Mouse (Mus musculus): Measurements from ENCODE around the gene Cd86. TPM values are rescaled to one million over a fixed set of nuclear protein-coding genes. Genes with fewer than 3 reads are reported as not detected.

The Cd86 gene
- polyA plus RNA-seq, 1 experiment from 2014 or later: 1.2 TPM

DNA sequence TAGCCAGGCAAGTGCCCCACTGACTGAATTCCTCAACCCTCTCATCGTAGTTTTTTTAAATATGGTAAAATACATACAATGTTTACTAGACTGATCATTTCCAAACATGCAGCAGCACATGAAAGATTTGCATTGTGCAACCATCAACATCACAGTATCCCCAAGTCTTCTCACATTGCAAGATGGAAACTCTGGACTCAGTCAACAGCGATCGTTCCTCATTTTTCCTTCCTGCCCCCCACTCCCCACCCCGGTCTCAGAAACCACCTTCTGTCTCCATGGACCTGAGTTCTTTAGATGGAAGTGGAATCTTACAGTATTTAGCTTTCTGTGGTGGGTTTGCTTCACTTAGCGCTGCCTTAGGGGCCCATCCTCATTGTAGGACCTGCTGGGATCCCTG lies 34.3 kb downstream of the Cd86 start:
- no peaks in the 10 kb centered on the region for H3K36me3 ChIP-seq
- no peak overlapping the region for H3K27ac ChIP-seq
- ATAC-seq (ENCODE audit: low FRiP score, low read depth): no peak
- H3K9ac ChIP-seq: no peak overlapping the region
- no peak overlapping the region for H3K4me3 ChIP-seq
- H3K27me3 ChIP-seq (replicated peaks): no peaks in the 10 kb centered on the region
- H3K9me3 ChIP-seq: no peaks in the 10 kb centered on the region
- 94% methylated on average over 5 of the region's 5 CpGs for WGBS
- H3K4me1 ChIP-seq: no peaks in the 10 kb centered on the region
- no peak overlapping the region for H3K4me2 ChIP-seq (replicated peaks)

DNA sequence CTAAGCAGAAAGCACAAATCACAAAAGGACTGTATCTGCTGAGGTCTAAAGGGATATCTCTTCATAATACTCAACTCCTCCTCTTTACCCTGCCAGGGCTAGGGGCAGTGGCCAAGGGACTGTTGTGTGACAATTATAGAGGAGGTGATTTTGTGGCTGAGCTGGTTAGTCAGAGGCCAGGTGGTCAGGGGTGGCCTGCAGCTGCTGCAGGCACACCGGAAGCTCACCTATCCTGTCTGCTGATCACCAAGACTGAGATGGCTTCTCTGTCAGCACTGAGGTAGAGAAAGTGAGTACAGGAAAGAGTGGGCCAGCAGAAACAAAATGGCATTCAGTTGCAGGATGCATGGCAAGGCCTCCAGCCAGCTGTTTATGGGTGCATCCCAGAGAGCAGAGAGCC lies 38.1 kb downstream of the Cd86 start:
- H3K4me1 ChIP-seq: no peaks in the 10 kb centered on the region
- no peaks in the 10 kb centered on the region for H3K36me3 ChIP-seq
- WGBS: 100% methylated on average over 1 of the region's 1 CpGs
- H3K27me3 ChIP-seq (replicated peaks): no peaks in the 10 kb centered on the region
- no peak overlapping the region for H3K9ac ChIP-seq
- ATAC-seq (ENCODE audit: low FRiP score, low read depth): no peak
- no peaks in the 10 kb centered on the region for H3K9me3 ChIP-seq
- no peak overlapping the region for H3K4me3 ChIP-seq
- H3K27ac ChIP-seq: no peak overlapping the region
- no peak overlapping the region for H3K4me2 ChIP-seq (replicated peaks)

DNA sequence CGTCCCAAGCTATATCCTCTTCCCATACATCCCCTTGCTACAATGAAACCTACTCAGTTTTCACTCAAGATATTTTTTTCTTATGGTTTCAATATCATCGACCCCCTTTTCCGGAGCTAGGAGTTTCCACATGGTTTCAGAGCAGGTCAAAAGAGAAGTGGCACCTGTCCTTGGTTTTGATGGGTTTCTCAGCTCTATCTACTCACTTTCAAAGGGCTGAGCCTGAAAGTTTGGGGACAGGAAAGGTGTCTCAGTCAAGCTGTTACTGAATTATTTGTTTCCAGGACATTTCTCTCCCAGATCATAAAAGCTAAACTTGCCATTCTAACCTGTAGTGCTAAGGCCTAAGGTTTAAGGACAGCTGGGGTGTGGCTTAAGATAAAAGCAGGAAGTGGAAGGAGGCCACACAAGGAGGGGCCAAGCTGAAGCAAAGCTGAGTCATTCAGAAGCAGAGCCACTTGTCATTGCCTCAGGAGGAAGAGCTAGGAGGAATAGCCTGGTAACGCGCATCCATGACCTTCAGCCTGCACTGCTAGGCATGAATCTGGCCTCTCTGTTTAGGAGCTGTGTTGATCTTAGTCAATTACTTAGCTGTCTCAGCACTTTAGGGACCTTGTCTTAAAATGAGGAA lies 39.2 kb downstream of the Cd86 start:
- no peak overlapping the region for H3K4me2 ChIP-seq (replicated peaks)
- no peaks in the 10 kb centered on the region for H3K9me3 ChIP-seq
- H3K36me3 ChIP-seq: no peaks in the 10 kb centered on the region
- ATAC-seq (ENCODE audit: low FRiP score, low read depth): no peak
- H3K4me3 ChIP-seq: no peak overlapping the region
- H3K4me1 ChIP-seq: no peaks in the 10 kb centered on the region
- WGBS: 93% methylated on average over 5 of the region's 5 CpGs
- H3K27ac ChIP-seq: no peak overlapping the region
- no peak overlapping the region for H3K9ac ChIP-seq
- no peaks in the 10 kb centered on the region for H3K27me3 ChIP-seq (replicated peaks)

DNA sequence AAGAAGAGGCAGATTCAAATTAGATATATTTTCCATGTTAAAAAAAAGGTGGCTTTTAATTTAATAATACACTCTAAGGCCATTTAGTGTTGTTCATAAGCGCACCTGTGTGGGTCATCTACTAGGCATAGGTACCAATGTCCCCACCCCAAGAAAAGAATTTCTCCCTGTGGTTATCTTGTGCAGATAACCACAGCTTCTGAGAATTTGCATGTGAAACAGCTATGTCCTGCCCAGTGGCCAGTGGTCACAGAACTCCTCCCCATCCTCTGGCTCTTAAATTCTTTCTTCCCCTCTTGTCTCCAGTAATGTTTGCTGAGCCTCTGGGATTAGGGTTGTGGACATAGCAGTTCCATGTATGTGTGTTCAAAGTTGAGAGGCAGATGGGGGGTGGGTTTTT lies 40.0 kb downstream of the Cd86 start:
- Histone ChIP-seq H3K27me3 (replicated peaks) (no peaks in the 10 kb centered on the region), H3K9ac (no peak overlapping the region), H3K4me1 (no peaks in the 10 kb centered on the region), H3K36me3 (no peaks in the 10 kb centered on the region), H3K4me3 (no peak overlapping the region), H3K27ac (no peak overlapping the region), H3K4me2 (replicated peaks) (no peak overlapping the region), H3K9me3 (no peaks in the 10 kb centered on the region)
- WGBS: 93% methylated on average over 1 of the region's 1 CpGs
- no peak for ATAC-seq (ENCODE audit: low FRiP score, low read depth)

DNA sequence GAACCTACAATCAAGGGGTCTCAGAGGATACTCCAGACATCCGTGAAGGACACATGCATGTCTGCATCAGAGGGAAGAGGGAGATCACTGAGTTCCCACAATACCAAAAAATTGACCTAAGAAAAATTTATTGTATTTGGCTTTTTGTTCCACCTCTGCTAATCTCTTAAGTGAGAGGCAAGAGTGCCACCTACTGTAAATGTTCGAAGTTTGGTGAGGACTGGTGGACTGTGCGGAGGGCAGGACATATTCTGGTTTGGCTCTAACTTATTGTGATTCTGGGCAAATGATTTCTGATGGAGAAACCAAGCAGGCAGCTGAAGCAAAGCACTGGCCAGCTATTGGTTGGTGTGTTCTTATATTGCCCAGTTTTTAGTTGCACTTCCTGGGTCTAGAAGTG lies 43.6 kb downstream of the Cd86 start:
- Histone ChIP-seq H3K4me3 (no peak overlapping the region), H3K9ac (no peak overlapping the region), H3K27me3 (replicated peaks) (no peaks in the 10 kb centered on the region), H3K4me2 (replicated peaks) (no peak overlapping the region), H3K9me3 (no peaks in the 10 kb centered on the region), H3K27ac (no peak overlapping the region), H3K36me3 (no peaks in the 10 kb centered on the region), H3K4me1 (no peaks in the 10 kb centered on the region)
- ATAC-seq (ENCODE audit: low FRiP score, low read depth): no peak
- WGBS: 87% methylated on average over 3 of the region's 3 CpGs

DNA sequence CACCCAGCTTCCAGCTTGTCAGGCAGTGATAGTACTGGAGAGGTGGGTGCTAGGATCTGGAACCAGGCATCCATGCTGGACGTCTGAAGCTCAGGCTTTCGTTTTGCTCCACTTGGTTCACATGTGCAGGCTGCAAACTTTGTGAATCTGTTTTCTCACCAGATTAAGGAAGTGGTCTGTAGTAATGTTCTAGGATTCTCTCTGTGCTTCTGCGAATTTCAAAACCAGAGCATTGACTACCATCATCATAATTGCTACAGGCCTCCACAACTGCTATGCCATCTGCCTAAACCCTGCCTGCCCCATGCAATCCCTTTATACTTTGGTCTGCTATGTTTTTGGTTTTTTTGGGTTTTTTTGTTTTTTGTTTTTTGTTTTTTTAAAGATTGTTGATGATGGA lies 44.8 kb downstream of the Cd86 start:
- H3K4me3 ChIP-seq: no peak overlapping the region
- no peaks in the 10 kb centered on the region for H3K36me3 ChIP-seq
- ATAC-seq (ENCODE audit: low FRiP score, low read depth): no peak
- no peak overlapping the region for H3K4me2 ChIP-seq (replicated peaks)
- WGBS: 84% methylated on average over 3 of the region's 3 CpGs
- H3K27me3 ChIP-seq (replicated peaks): no peaks in the 10 kb centered on the region
- no peak overlapping the region for H3K9ac ChIP-seq
- H3K27ac ChIP-seq: no peak overlapping the region
- H3K9me3 ChIP-seq: no peaks in the 10 kb centered on the region
- H3K4me1 ChIP-seq: no peaks in the 10 kb centered on the region

DNA sequence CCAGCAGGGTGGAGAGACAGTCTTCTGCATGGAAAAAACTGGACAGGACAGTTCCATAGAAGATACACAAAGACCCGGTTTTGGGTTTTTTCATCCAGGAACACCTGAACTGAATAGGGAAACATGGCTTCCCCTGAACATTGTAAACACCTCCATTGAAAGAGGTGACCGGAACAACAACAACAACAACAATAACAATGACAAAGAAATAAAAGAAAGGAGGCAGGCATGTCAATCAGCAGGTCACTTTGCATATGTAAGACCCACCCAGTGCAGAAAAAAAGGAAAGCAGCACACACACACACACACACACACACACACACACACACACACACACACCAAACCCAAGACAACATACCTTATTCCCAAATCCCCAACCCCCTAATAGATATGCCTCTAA lies 52.2 kb downstream of the Cd86 start:
- Histone ChIP-seq H3K4me3 (no peak overlapping the region), H3K36me3 (no peaks in the 10 kb centered on the region), H3K4me2 (replicated peaks) (no peak overlapping the region), H3K4me1 (no peaks in the 10 kb centered on the region), H3K9ac (no peak overlapping the region), H3K9me3 (no peaks in the 10 kb centered on the region), H3K27ac (no peak overlapping the region), H3K27me3 (replicated peaks) (no peaks in the 10 kb centered on the region)
- ATAC-seq (ENCODE audit: low FRiP score, low read depth): no peak
- WGBS: 76% methylated on average over 2 of the region's 2 CpGs

DNA sequence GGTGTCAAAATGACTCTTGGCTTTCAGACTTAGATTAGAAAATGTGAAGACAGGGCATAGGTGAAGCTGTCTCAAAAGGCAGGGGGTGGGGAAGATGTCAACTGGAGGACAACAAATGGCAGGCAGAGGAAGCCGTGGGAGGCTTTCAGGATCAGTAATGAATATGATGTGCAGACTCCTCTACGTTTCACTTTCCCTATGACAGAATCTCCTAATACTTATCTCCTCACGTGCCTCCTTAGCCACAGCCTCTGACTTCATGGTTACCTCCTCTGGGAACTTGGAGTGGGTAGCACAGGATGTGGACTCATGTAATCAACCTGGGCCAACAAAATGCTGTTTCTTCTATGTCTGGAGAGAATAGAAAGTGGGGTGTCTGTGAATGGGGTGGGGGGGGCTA lies 63.2 kb downstream of the Cd86 start:
- no peaks in the 10 kb centered on the region for H3K4me1 ChIP-seq
- no peak for ATAC-seq (ENCODE audit: low FRiP score, low read depth)
- no peaks in the 10 kb centered on the region for H3K9me3 ChIP-seq
- H3K4me2 ChIP-seq (replicated peaks): no peak overlapping the region
- H3K27me3 ChIP-seq (replicated peaks): no peaks in the 10 kb centered on the region
- WGBS: 81% methylated on average over 3 of the region's 3 CpGs
- H3K27ac ChIP-seq: no peak overlapping the region
- no peak overlapping the region for H3K9ac ChIP-seq
- H3K36me3 ChIP-seq: no peaks in the 10 kb centered on the region
- H3K4me3 ChIP-seq: no peak overlapping the region

DNA sequence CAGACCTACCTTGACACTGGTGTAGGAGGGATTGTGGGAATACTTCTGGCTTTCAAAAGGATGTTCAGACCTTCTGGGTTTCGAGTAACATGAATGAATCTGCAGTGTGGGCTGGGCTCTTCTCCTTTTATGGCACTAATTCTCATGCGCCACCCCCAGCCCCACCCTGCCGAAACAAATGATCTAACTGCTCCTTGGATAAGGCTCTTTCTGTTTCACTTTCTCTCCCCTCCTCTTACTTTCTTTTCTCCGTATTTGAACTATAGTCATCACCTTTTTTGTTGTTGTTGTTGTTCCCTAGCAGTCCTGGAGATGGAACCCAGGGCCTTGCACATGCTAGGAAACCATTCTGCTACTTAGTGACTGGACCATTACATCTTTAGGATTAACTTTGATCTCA lies 67.6 kb downstream of the Cd86 start:
- Histone ChIP-seq H3K27ac (no peak overlapping the region), H3K4me2 (replicated peaks) (no peak overlapping the region), H3K36me3 (no peaks in the 10 kb centered on the region), H3K9me3 (no peaks in the 10 kb centered on the region), H3K9ac (no peak overlapping the region), H3K4me3 (no peak overlapping the region), H3K4me1 (no peaks in the 10 kb centered on the region), H3K27me3 (replicated peaks) (no peaks in the 10 kb centered on the region)
- WGBS: 70% methylated on average over 4 of the region's 4 CpGs
- no peak for ATAC-seq (ENCODE audit: low FRiP score, low read depth)

DNA sequence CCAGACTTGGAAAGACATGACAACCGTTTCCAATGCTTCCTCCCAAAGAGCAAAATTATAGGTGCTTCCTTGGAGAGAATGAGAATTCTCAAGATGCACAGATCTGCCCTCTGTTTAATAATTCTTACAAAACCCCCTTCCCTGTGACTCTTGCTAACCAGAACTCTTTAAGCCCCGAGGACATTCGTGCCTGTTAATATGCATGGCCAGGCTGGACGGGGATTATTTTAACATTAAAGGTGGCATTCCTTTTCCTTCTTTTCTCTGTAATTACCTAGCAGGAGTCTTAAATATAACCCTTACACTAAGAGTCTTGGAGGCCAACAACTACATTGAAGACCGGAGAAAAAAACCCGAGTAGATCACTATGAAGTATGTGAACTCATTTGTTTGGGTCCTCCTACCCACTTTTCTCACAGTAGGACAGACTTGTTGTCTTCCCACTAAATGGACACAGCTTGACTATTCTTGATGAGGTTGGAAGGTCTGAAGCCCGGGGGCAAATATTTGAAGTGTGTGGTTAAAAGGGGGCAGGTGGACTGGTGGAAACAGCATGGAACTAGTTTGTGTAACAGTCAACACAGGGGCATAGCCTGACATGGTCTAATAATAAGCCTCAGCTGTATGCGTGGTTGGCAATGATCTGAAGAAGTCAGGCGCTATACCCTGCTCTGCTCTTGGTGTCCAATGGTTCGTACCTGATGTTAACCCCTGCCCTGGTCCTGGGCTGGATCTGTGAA lies 69.0 kb downstream of the Cd86 start:
- 89% methylated on average over 10 of the region's 10 CpGs for WGBS
- no peak overlapping the region for H3K4me3 ChIP-seq
- H3K4me1 ChIP-seq: no peaks in the 10 kb centered on the region
- H3K27ac ChIP-seq: no peak overlapping the region
- H3K36me3 ChIP-seq: no peaks in the 10 kb centered on the region
- no peak overlapping the region for H3K4me2 ChIP-seq (replicated peaks)
- H3K9me3 ChIP-seq: no peaks in the 10 kb centered on the region
- no peak overlapping the region for H3K9ac ChIP-seq
- H3K27me3 ChIP-seq (replicated peaks): no peaks in the 10 kb centered on the region
- no peak for ATAC-seq (ENCODE audit: low FRiP score, low read depth)

DNA sequence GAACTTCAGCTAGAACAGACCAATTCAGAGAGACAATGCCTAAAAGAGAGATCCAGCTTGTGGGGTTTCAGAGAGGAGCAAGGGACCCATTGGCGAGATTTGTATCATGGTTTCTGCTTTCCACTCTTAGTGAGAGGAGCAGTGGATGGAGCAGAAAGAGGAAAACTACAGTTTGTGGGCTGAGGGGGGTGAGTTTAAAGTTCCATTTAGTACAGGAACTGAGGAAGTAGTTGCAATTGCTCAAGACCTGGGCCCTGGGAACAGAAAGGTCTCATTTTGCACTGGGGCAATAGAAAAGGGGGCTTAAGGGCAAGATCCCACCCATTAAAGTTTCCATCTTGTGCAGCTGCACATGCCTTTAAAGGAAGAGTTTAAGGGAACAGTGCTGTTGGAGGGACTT lies 76.0 kb downstream of the Cd86 start:
- no peak for ATAC-seq (ENCODE audit: low FRiP score, low read depth)
- Histone ChIP-seq H3K4me1 (no peaks in the 10 kb centered on the region), H3K9ac (no peak overlapping the region), H3K4me2 (replicated peaks) (no peak overlapping the region), H3K4me3 (no peak overlapping the region), H3K27me3 (replicated peaks) (no peaks in the 10 kb centered on the region), H3K9me3 (no peaks in the 10 kb centered on the region), H3K27ac (no peak overlapping the region), H3K36me3 (no peaks in the 10 kb centered on the region)
- 84% methylated on average over 1 of the region's 1 CpGs for WGBS

DNA sequence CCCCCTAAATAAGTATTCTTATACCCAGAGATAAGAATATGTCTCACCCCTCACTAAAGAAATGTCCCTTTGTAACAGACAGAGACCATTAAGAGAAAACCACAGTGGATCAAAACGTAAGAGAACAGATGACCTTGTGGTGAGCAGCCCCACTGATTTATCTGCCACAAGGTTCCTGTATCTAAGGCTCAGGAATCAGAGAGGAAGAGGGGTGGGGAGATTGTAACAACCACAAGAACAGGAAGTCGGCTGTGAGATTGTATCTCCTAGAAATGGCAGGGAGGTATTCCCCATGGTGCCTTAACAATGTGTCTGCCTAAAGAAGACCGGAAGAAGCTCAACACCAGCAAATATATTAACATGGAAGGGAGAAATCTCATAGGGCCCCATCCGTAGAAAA lies 77.9 kb downstream of the Cd86 start:
- Histone ChIP-seq H3K27me3 (replicated peaks) (no peaks in the 10 kb centered on the region), H3K27ac (no peak overlapping the region), H3K9me3 (no peaks in the 10 kb centered on the region), H3K4me3 (no peak overlapping the region), H3K4me1 (no peaks in the 10 kb centered on the region), H3K4me2 (replicated peaks) (no peak overlapping the region), H3K9ac (no peak overlapping the region), H3K36me3 (no peaks in the 10 kb centered on the region)
- ATAC-seq (ENCODE audit: low FRiP score, low read depth): no peak
- 71% methylated on average over 4 of the region's 4 CpGs for WGBS

DNA sequence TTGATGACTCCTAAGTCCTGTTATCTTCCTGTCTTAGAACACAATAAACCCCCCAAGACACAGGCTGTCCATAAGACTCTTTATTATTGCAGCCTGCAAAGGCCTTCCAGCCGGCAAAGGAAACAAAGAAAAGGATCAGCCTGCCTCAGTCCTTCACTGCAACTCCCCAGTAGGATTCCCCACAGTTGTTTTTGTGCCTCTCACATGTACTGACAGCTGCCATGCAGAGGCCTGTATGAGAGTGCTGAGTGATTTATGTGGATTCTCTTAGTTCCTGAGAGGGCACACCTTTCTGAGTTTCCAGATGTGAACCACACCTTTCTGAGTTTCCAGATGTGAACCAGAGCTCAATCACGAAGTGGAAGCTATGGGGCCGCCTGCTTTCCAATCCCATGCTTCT lies 83.8 kb downstream of the Cd86 start:
- no peak overlapping the region for H3K4me2 ChIP-seq (replicated peaks)
- no peaks in the 10 kb centered on the region for H3K27me3 ChIP-seq (replicated peaks)
- H3K9me3 ChIP-seq: no peaks in the 10 kb centered on the region
- no peak overlapping the region for H3K27ac ChIP-seq
- no peak overlapping the region for H3K9ac ChIP-seq
- H3K4me3 ChIP-seq: no peak overlapping the region
- no peak for ATAC-seq (ENCODE audit: low FRiP score, low read depth)
- 47% methylated on average over 3 of the region's 3 CpGs for WGBS
- H3K36me3 ChIP-seq: no peaks in the 10 kb centered on the region
- H3K4me1 ChIP-seq: no peaks in the 10 kb centered on the region

All from neural tube, embryonic 12.5 days (tissue).